Mouse (Mus musculus) T-helper 2 cell (primary cell): ENCODE measurements around the gene Crybg3.
"Not testable (repeated sequence)": the region's sequence is repeated elsewhere in the genome, so short reads cannot be mapped to it uniquely, and the experiment has no call there.

Source experiments
- in situ Hi-C: fragments of 300-600 bp; cut with MboI, MseI; formaldehyde crosslinking; loops from one replicate; pipeline ENCODE4 v1.15.1; 2025; ENCODE audit warnings: high pct_unique_total_duplicates

Crybg3 gene

GRCm38 (mm10) chr16:59459259-59459861, 141.4 kb downstream of the Crybg3 start:
- in situ Hi-C loops = not testable (repeated sequence)

DNA sequence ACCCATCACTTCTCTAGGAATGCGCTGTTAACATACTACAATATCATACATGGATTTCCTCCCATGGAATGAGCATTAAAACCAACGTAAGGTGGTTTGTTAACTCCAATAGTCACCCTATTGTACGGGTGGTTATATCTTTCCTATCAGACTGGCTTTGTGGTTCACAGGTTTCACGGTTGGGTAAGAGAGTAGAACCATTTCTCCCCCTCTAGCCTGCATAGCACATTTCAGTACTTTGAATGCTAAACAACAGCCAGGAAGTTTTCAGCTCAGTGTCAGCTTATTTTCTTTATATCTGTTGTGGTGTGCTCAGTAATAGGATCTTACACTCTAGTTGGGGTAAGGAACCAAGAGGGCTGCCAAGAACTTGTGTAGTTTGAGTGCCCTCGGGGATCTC, 149.0 kb downstream of the Crybg3 start:
- in situ Hi-C loops = no loop called here

DNA sequence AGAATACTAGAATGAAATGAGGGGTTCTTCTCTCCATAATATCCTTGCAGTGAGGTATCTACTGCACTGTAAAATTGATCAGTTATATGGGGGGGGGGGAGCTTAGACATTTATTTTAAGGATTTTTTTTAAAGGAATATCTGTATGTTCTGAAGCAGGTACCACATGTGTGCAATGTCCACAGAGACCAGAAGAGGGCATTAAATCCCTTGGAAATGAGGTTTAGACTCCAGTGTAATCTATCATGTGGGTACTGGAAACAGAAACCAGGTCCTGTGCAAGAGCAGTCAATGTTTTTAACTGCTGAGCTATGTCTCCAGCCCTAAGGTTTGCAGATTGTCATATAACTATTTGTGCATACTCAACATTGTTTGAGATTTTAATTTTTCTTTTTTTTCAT, 151.7 kb downstream of the Crybg3 start:
- in situ Hi-C loops = no loop called here

GRCm38 (mm10) chr16:59448181-59448580, 152.6 kb downstream of the Crybg3 start:
- in situ Hi-C loops = no loop called here

- in situ Hi-C loops = no loop called here
These were observed 155.8 kb downstream of the Crybg3 start for GRCm38 (mm10) chr16:59444880-59445559.
